Mouse (Mus musculus): ENCODE data around the gene Tnik. TPM values are rescaled to one million over a fixed set of nuclear protein-coding genes. Genes with fewer than 3 reads are reported as not detected.
A peak's percentile ranks its signal among the peaks of the same experiment; 100 is the strongest.

The Tnik gene
- total and polyA plus RNA-seq, 2 experiments from 2014 or later = 61.7 to 105 TPM

DNA sequence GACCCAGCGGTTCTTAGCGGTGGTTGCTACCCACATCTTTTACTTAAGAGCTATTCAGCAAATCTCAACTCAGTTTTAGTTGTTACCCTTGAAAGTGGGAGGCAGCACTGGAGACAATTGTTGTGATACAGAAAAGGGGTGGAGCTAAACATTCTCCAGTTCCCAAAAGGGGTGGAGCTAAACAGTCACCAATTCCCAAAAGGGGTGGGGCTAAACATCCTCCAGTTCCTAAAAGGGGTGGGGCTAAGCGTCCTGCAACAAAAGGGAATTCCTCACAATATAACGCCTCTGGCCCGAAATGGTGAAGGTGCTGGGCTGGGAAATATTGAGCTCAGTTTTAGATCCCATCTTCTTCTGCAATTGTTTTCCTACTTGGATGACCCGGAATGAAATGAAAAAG is 363.8 kb downstream of the Tnik start:
- ATAC-seq (no peak), DNase-seq (ENCODE audit: low spot score) (no peak)
- H3K36me3 ChIP-seq (ENCODE audit: insufficient read depth, low read length) = peaks cover 56% of the 10 kb centered on the region
- no peak for TF ChIP-seq CTCF (IDR thresholded peaks at IDR 0.05; ENCODE audit: low read depth)
- H3K9ac ChIP-seq (replicated peaks; ENCODE audit: low read length) = no peak overlapping the region
- no peaks in the 10 kb centered on the region for H3K27me3 ChIP-seq (ENCODE audit: insufficient read depth, low read length)
- H3K4me1 ChIP-seq (ENCODE audit: insufficient read depth, low read length) = no peaks in the 10 kb centered on the region
- whole genome bisulfite sequencing = 95% methylated on average over 6 of the region's 6 CpGs
- no peak overlapping the region for H3K4me3 ChIP-seq (ENCODE audit: low read length)
- no peak overlapping the region for H3K27ac ChIP-seq
- H3K4me2 ChIP-seq (ENCODE audit: low read depth, low read length) = no peak overlapping the region
- no peaks in the 10 kb centered on the region for H3K9me3 ChIP-seq (ENCODE audit: low read length)

DNA sequence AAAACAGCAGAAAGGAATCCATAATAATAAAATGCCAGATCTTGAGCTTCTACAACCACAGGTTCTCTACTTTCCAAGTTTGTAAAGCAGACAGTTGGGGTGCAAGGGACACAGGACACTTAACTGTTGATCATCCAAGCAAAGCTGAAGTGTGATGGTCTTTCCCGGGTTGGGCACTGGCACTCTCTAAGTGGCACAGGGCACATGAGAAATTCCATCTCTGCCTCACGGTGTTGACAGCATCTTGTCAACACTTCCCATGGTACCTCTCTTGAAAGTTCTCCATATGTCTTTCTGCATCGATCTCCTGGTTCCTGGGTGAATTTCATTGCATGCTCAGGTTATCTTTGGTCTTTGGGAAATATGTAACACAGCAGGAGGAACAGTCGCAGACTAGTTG is 373.8 kb downstream of the Tnik start:
- TF ChIP-seq CTCF (IDR thresholded peaks at IDR 0.05; ENCODE audit: low read depth) = no peak
- ATAC-seq = no peak

DNA sequence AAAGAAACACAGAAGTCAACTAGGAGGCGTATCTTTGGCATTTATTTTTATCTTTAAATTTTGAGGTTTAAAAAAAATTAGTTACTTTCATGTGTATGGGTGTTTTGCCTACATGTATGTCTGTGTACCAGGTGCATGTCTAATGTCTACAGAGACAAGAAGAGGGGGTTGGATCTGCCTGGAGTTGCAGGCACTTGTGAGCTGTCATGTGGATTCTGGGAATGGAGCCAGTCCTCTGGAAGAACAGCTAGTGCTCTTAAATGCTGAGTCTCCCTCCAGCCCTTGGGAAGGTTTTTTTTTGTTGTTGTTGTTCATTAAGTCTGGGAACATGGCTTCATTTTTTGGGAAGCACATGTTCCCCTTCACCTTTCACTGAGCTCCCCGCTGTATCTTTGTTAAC is 375.9 kb downstream of the Tnik start:
- 69% methylated on average over 2 of the region's 2 CpGs for WGBS
- no peak overlapping the region for H3K4me3 ChIP-seq (ENCODE audit: low read length)
- peaks cover 16% of the 10 kb centered on the region for H3K36me3 ChIP-seq (ENCODE audit: insufficient read depth, low read length)
- ATAC-seq (no peak; the same call in 1 of the 2 replicates), DNase-seq (ENCODE audit: low spot score) (peak; percentile 81)
- no peak overlapping the region for H3K9ac ChIP-seq (replicated peaks; ENCODE audit: low read length)
- H3K27ac ChIP-seq = peak overlapping the region; percentile 60; the same call in 1 of the 2 replicates
- H3K9me3 ChIP-seq (ENCODE audit: low read length) = no peaks in the 10 kb centered on the region
- no peak for TF ChIP-seq CTCF (IDR thresholded peaks at IDR 0.05; ENCODE audit: low read depth)
- 0 out of 2 replicates have a peak, but pooled peaks cover 3% of the 10 kb centered on the region for H3K4me1 ChIP-seq (ENCODE audit: insufficient read depth, low read length)
- no peak overlapping the region for H3K4me2 ChIP-seq (ENCODE audit: low read depth, low read length)
- H3K27me3 ChIP-seq (ENCODE audit: insufficient read depth, low read length) = no peaks in the 10 kb centered on the region

More for the DNA sequence above, 373.8 kb downstream of the Tnik start:
- H3K27me3 ChIP-seq (ENCODE audit: insufficient read depth, low read length) = no peaks in the 10 kb centered on the region
- no peak overlapping the region for H3K4me2 ChIP-seq (ENCODE audit: low read depth, low read length)
- 86% methylated on average over 4 of the region's 4 CpGs for WGBS
- H3K9ac ChIP-seq (replicated peaks; ENCODE audit: low read length) = no peak overlapping the region
- DNase-seq (ENCODE audit: low spot score) = no peak
- H3K9me3 ChIP-seq (ENCODE audit: low read length) = no peaks in the 10 kb centered on the region
- H3K4me1 ChIP-seq (ENCODE audit: insufficient read depth, low read length) = 0 out of 2 replicates have a peak, but pooled peaks cover 3% of the 10 kb centered on the region
- H3K27ac ChIP-seq = no peak overlapping the region
- H3K36me3 ChIP-seq (ENCODE audit: insufficient read depth, low read length) = peaks cover 21% of the 10 kb centered on the region
- no peak overlapping the region for H3K4me3 ChIP-seq (ENCODE audit: low read length)

DNA sequence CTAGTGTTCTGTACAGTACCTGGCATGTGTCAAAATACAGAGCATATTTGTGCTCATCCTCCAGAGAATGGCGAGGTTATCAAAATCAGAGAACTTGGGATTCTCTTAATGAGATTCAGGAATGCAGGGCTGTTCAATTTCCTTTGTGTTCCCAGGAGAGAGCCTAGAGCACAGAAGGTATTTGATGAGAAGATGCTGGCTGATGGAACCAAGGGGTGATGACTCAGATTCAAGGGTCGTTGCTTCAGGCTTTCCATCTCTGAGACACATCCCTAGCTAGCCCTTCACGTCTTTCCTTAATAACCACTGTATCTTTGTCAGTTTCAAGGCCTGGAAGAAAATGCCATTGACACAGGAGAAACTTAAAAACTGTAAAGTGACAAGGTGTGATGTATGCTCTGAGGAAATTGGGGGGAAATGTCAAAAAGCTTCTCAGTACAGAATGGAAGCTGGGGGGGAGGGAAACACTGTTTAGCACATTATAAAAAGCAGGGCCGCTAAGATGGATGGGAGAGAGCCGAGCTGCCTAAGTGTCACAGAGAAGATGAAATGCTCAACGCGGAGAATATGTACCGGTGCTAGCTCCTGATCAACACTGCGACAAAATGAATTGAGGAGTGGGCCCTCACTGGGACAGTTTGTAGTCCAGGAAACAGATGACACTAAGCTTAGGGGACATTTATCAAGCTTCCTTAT is 380.4 kb downstream of the Tnik start:
- 73% methylated on average over 9 of the region's 9 CpGs for WGBS
- H3K27me3 ChIP-seq (ENCODE audit: insufficient read depth, low read length) = no peaks in the 10 kb centered on the region
- DNase-seq (ENCODE audit: low spot score) (peak; percentile 31), ATAC-seq (peak; percentile 55; the same call in 1 of the 2 replicates)
- H3K27ac ChIP-seq = 0 out of 2 replicates have a peak overlapping the region, but pooled peaks have one; percentile 9
- no peak overlapping the region for H3K4me2 ChIP-seq (ENCODE audit: low read depth, low read length)
- no peak for TF ChIP-seq CTCF (IDR thresholded peaks at IDR 0.05; ENCODE audit: low read depth)
- no peak overlapping the region for H3K4me3 ChIP-seq (ENCODE audit: low read length)
- 0 out of 2 replicates have a peak, but pooled peaks cover 3% of the 10 kb centered on the region for H3K4me1 ChIP-seq (ENCODE audit: insufficient read depth, low read length)
- H3K9ac ChIP-seq (replicated peaks; ENCODE audit: low read length) = no peak overlapping the region
- no peaks in the 10 kb centered on the region for H3K9me3 ChIP-seq (ENCODE audit: low read length)
- H3K36me3 ChIP-seq (ENCODE audit: insufficient read depth, low read length) = peaks cover 23% of the 10 kb centered on the region

DNA sequence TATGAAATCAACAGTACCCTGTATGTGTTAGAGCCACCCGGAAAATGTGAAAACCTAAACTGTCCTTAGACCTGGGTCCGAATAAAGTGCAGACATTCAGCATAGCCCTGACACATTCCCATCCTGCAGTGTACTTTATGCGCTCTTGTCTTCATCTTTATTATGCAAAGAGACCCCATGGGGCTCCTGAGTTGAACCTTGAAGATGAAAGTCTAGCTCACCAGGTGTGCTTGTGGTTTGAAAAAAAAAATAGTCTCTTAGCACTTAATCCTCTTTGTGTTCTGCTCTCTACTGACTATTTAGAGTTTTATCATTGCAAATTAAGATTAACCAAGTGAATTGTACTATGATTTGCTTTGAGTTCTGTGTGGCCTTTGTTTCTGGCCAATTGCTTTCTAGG is 389.6 kb downstream of the Tnik start:
- no peak for DNase-seq (ENCODE audit: low spot score)
- Histone ChIP-seq H3K4me1 (ENCODE audit: insufficient read depth, low read length) (no peaks in the 10 kb centered on the region), H3K9me3 (ENCODE audit: low read length) (no peaks in the 10 kb centered on the region), H3K4me2 (ENCODE audit: low read depth, low read length) (no peak overlapping the region), H3K27me3 (ENCODE audit: insufficient read depth, low read length) (no peaks in the 10 kb centered on the region), H3K36me3 (ENCODE audit: insufficient read depth, low read length) (peaks cover 56% of the 10 kb centered on the region), H3K9ac (replicated peaks; ENCODE audit: low read length) (no peak overlapping the region), H3K4me3 (ENCODE audit: low read length) (no peak overlapping the region), H3K27ac (no peak overlapping the region)
- no peak for ATAC-seq
- no peak for TF ChIP-seq CTCF (IDR thresholded peaks at IDR 0.05; ENCODE audit: low read depth)
- 58% methylated on average over 3 of the region's 3 CpGs for WGBS

DNA sequence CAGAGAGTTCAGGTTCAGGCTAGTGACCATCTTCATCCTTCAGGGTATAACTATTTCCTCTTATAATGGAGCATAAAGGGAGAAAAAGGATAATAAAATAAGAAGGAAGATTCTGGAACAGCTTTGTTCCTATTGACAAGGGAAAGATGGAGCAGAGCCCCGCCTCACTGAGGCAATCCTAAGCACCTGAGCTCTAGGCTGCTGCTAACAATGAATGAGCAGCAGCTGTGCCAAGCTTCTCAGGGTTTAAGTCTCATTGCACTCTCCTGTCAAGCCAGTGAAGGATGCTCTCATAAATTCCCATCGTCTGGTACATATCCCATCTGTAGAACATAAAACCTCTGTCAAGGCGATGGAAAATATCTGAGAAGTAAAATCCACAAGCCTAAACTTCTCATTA is 390.0 kb downstream of the Tnik start:
- H3K4me2 ChIP-seq (ENCODE audit: low read depth, low read length) = no peak overlapping the region
- H3K36me3 ChIP-seq (ENCODE audit: insufficient read depth, low read length) = peaks cover 53% of the 10 kb centered on the region
- H3K27me3 ChIP-seq (ENCODE audit: insufficient read depth, low read length) = no peaks in the 10 kb centered on the region
- H3K27ac ChIP-seq = no peak overlapping the region
- DNase-seq (ENCODE audit: low spot score) (no peak), ATAC-seq (no peak)
- no peak overlapping the region for H3K9ac ChIP-seq (replicated peaks; ENCODE audit: low read length)
- H3K4me3 ChIP-seq (ENCODE audit: low read length) = no peak overlapping the region
- 71% methylated on average over 3 of the region's 3 CpGs for WGBS
- no peaks in the 10 kb centered on the region for H3K9me3 ChIP-seq (ENCODE audit: low read length)
- TF ChIP-seq CTCF (IDR thresholded peaks at IDR 0.05; ENCODE audit: low read depth) = no peak
- no peaks in the 10 kb centered on the region for H3K4me1 ChIP-seq (ENCODE audit: insufficient read depth, low read length)

DNA sequence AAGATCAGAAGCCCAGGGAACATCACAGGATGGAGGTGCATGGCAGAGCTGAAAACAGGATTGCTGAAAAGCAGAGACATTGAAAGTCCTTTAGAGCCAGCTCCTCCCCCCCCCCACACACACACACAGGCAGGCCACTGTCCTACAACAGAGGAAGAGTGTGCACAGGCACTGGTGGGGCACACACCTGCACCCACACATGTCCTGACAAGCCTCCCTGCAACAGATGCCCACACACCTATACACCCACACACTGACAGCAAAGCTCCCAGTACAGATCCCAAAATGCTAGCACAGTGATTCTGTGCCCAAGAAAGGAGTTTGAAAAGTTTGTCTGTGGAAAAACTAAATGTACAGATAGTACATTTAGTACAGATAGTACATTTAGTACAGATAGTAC is 391.7 kb downstream of the Tnik start:
- Histone ChIP-seq H3K4me3 (ENCODE audit: low read length) (no peak overlapping the region), H3K27ac (no peak overlapping the region), H3K27me3 (ENCODE audit: insufficient read depth, low read length) (no peaks in the 10 kb centered on the region), H3K4me2 (ENCODE audit: low read depth, low read length) (no peak overlapping the region), H3K9me3 (ENCODE audit: low read length) (no peaks in the 10 kb centered on the region), H3K36me3 (ENCODE audit: insufficient read depth, low read length) (peaks cover 42% of the 10 kb centered on the region), H3K9ac (replicated peaks; ENCODE audit: low read length) (no peak overlapping the region), H3K4me1 (ENCODE audit: insufficient read depth, low read length) (no peaks in the 10 kb centered on the region)
- no peak for TF ChIP-seq CTCF (IDR thresholded peaks at IDR 0.05; ENCODE audit: low read depth)
- no peak for DNase-seq (ENCODE audit: low spot score)
- ATAC-seq = no peak
